Mouse (Mus musculus) T-helper 17 cell (primary cell): ENCODE results near the gene Apobr.

Experiments
- in situ Hi-C, 2 experiments: fragments of 300-600 bp; cut with MboI, MseI; formaldehyde crosslinking; loops; 1 replicate in 1 of 2; 2 replicates in 1 of 2; pipeline ENCODE4 v1.15.1; 2025; ENCODE audit warnings: high pct_unique_total_duplicates in 2 of 2

The Apobr gene

GRCm38 (mm10) chr7:126636733-126637520 is 52.2 kb downstream of the Apobr start:
- in situ Hi-C loops: loop anchor here (5.0 to 10.0 kb wide), 2 partner anchors 60 to 62 kb away; no protein-coding TSS in a partner anchor
